Mouse (Mus musculus) olfactory bulb, adult 2 months (tissue): ENCODE results near the gene Cfdp1. TPM values are rescaled to one million over a fixed set of nuclear protein-coding genes. Genes with fewer than 3 reads are reported as not detected.

Experiments used
- H3K27ac ChIP-seq: fragments of 200-500 bp; 2 replicates; pipeline ENCODE4 v1.5.1; 2012; ENCODE audit warnings: low read depth, low read length; ENCODE audit not compliant: insufficient read depth
- H3K4me1 ChIP-seq: fragments of 200-500 bp; 2 replicates; pipeline ENCODE4 v1.6.1; 2012; ENCODE audit warnings: low read length; ENCODE audit not compliant: control insufficient read depth, insufficient read depth
- H3K4me3 ChIP-seq: fragments of 200-500 bp; 2 replicates; pipeline ENCODE4 v1.5.1; 2012; ENCODE audit warnings: mild to moderate bottlenecking, low read depth, low read length, moderate library complexity; ENCODE audit not compliant: insufficient read depth
- CTCF ChIP-seq: fragments of 200-500 bp; IDR thresholded peaks from 2 replicates; pipeline ENCODE4 v1.5.1; 2012; ENCODE audit warnings: low read depth, mild to moderate bottlenecking, low read length, moderate library complexity; ENCODE audit not compliant: insufficient read depth
- POLR2A ChIP-seq: fragments of 200-500 bp; IDR thresholded peaks from 2 replicates; pipeline ENCODE4 v1.6.1; 2012; ENCODE audit warnings: mild to moderate bottlenecking, low read depth, low read length, moderate library complexity; ENCODE audit not compliant: insufficient read depth
- WGBS: fragments of 180-500 bp; shearing (Covaris S2); methylation state at CpG from one replicate; pipeline ENCODE4 v1.1.7; 2018; 5-methylcytosine and 5-hydroxymethylcytosine counted together
- polyA plus RNA-seq: library from polyadenylated mRNA; stranded (reverse); fragments of >200 nt; gene quantifications from 2 replicates; pipeline ENCODE4 v1.2.4, GENCODE M21; 2012; ENCODE audit warnings: low replicate concordance; ENCODE audit not compliant: missing spikeins, insufficient read depth, insufficient read length

The Cfdp1 gene
- polyA plus RNA-seq, 1 experiment = not detected

DNA sequence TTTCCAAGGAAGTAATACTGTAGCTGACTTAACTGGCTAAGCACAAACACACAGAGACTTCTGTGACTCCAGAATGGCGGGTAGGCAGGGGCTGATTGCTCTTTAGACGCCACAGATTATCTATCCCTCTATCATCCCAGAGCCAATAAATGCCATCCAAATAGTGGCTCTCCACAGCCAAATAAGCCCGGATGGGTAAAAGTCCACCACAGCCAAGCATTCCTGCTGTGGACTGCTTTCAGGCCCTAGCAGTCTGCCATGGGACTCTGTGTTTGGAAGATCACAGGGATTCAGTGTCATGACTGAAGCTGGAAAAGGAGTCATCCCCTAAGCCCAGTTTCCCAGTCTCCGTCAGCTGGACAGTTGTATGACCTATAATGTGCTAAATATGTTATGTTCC lies 126.5 kb downstream of the Cfdp1 start:
- Histone ChIP-seq H3K4me1 (peaks cover 18% of the 10 kb centered on the region), H3K4me3 (no peak overlapping the region), H3K27ac (no peak overlapping the region)
- no peak for TF ChIP-seq POLR2A
- no peak for TF ChIP-seq CTCF
- 85% methylated on average over 4 of the region's 4 CpGs for WGBS

DNA sequence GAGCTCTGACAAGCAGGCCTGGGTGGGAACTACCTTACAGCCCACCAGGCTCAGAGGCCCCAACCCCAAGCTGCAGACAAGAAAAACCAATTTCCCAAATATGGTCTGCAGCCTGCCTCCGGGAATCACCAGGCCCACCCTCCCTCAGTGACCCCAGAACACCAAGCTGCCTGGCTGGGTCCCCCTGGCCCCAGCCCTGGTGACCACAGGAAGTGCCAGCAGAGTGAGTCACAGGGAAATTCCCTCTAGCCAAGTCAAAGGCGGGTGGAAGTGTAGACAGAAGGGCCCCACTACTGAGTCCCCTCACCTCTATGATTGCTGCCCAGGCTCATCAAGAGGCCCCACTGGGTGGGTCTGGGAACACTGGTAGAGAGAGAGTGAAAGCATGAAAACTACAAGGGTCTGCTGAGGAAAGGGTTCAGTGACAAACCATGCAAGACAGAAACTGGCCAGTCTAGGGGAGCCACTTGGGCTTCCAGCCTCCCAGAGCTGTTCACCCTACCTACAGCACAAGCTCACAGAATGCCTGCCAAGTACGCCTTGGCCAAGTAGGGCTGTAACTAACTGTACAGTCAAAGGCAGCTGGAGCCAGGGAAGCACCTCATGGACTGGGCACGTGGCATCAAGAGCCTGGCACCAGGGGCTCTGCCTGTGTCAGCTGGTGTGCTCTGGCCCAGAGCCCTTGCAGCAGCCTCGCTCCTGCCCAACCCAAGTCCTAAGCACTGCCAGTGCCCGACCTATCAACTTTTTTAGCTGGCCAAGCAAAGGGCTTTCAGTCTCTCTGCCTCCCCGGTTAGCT lies 127.8 kb downstream of the Cfdp1 start:
- TF ChIP-seq POLR2A = no peak
- no peak for TF ChIP-seq CTCF
- Histone ChIP-seq H3K4me3 (no peak overlapping the region), H3K27ac (no peak overlapping the region; the same call in 1 of the 2 replicates), H3K4me1 (peaks cover 14% of the 10 kb centered on the region)
- WGBS = 59% methylated on average over 7 of the region's 7 CpGs

DNA sequence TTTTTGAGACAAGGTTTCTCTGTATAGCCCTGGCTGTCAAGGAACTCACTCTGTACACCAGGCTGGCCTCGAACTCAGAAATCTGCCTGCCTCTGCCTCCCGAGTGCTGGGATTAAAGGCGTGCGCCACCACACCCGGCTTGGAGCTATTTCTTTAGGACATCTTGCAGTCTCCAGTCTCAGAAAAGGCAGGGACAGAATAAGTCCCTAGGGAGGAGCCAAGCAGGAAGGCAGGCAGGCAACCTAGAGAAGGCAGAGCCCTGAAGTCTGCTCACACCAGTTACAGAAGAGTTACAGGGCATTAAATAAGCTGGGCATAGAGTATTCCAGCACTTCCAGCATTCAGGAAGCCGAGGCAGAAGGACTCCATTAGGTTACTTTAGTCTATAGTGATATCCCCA lies 128.8 kb downstream of the Cfdp1 start:
- Histone ChIP-seq H3K4me3 (no peak overlapping the region), H3K27ac (no peak overlapping the region), H3K4me1 (peaks cover 9% of the 10 kb centered on the region)
- no peak for TF ChIP-seq CTCF
- TF ChIP-seq POLR2A = no peak
- 93% methylated on average over 6 of the region's 6 CpGs for WGBS

DNA sequence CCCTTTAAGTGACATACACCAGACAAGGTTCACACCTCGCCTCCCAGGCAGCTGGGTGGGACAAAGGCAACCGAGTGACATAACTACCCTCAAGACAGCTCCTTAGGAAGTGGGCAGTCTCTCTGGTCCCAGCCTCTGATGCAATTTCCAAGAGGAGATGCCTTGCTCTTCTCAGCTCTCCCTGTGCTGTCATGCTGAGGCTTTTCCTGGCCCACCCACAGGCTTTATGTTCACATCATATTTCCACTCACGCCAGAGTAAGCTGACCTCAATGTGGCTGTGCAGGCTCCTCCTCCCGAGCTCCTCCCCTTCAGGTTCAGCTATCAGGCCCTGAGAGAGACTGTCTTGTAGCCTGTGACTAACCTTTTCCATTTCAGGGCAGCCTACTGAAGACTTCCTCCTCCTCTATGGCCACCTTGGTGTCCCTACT lies 134.0 kb downstream of the Cfdp1 start:
- peaks cover 43% of the 10 kb centered on the region for H3K4me1 ChIP-seq
- TF ChIP-seq POLR2A = no peak
- TF ChIP-seq CTCF = no peak
- H3K27ac ChIP-seq = no peak overlapping the region
- H3K4me3 ChIP-seq = no peak overlapping the region
- 72% methylated on average over 4 of the region's 4 CpGs for WGBS

DNA sequence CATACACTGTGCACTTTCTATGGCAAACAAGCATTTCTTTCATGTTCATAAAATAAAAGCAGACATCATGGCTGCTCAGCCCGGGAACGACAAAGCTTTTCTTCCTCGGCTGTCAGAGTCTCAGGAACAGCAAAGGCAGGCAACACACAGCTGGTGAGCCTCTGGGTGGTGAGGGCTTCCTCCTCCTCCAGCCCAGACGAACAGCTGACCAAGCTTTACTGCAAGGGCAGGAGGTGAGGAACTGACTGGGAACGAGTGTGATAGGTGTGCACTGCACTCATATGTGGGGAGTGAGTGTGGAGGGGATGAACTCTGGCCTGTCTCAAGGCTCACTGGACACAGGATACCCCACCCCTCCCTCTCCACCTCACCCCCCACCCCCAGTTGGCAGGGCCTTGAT lies 135.2 kb downstream of the Cfdp1 start:
- H3K4me1 ChIP-seq = peaks cover 44% of the 10 kb centered on the region
- H3K4me3 ChIP-seq = no peak overlapping the region
- WGBS = 52% methylated on average over 5 of the region's 5 CpGs
- TF ChIP-seq POLR2A = no peak
- TF ChIP-seq CTCF = no peak
- H3K27ac ChIP-seq = no peak overlapping the region

Other genes with a start within 250 kb of the Cfdp1 start
- gene Ldhd, start 223.9 kb downstream of the Cfdp1 start, polyA plus RNA-seq = not detected in 2 replicates
- gene Zfp1, start 210.9 kb downstream of the Cfdp1 start, polyA plus RNA-seq = not detected in 2 replicates
- gene Ctrb1, start 163.3 kb downstream of the Cfdp1 start, polyA plus RNA-seq = not detected in 2 replicates
- not detected in 2 replicates for gene Bcar1, start 110.5 kb downstream of the Cfdp1 start, polyA plus RNA-seq
- gene Tmem170, start 22.5 kb upstream of the Cfdp1 start, polyA plus RNA-seq = not detected in 2 replicates
- not detected in 2 replicates for gene Chst5, start 56.2 kb upstream of the Cfdp1 start, polyA plus RNA-seq
- not detected in 2 replicates for gene Tmem231, start 79.6 kb upstream of the Cfdp1 start, polyA plus RNA-seq
- not detected in 2 replicates for gene Gabarapl2, start 86.4 kb upstream of the Cfdp1 start, polyA plus RNA-seq
- 148 TPM in 1 of 2 replicates, not detected in the other for gene Adat1, start 138.0 kb upstream of the Cfdp1 start, polyA plus RNA-seq
- not detected in 2 replicates for gene Kars, start 157.0 kb upstream of the Cfdp1 start, polyA plus RNA-seq
- gene Terf2ip, start 157.1 kb upstream of the Cfdp1 start, polyA plus RNA-seq = not detected in 2 replicates
- gene Gm6793, start 160.7 kb upstream of the Cfdp1 start, polyA plus RNA-seq = not detected in 2 replicates